Comparison of ENCODE assay signal across 13 mouse cellular contexts in genomic region chr11:113610266-113610665, GRCm38 (mm10). TPM values are rescaled to one million over a fixed set of nuclear protein-coding genes. Genes with fewer than 3 reads are reported as not detected.
DNase-seq lines count a peak whose midpoint lies in the region; ATAC-seq and TF ChIP-seq lines count a peak whose summit lies in the region.
"Had no signal": no experiment of that assay in that cellular context is flagged by ENCODE, and none has a peak within 500 bp of the region (broad histone marks: within the 10 kb centered on the region; RNA-seq: fewer than 3 reads in every experiment).

No protein-coding gene starts in this region.

- H3K9me3 ChIP-seq in forebrain, embryonic 14.5 days (replicated peaks; ENCODE audit: control insufficient read depth, low read length) = 0 out of 2 replicates have a peak, but pooled peaks cover 3% of the 10 kb centered on the region
- H3K9me3 ChIP-seq in forebrain, embryonic 10.5 days = peaks cover 9% of the 10 kb centered on the region; the same call in 1 of the 2 replicates
- H3K9me3 ChIP-seq in liver, embryonic 12.5 days (replicated peaks) = no peaks in the 10 kb centered on the region

- H3K79me2 ChIP-seq in liver, adult 2 months (ENCODE audit: control insufficient read depth, insufficient read depth, low read length) = no peaks in the 10 kb centered on the region

- H3K4me3 ChIP-seq in forebrain, embryonic 14.5 days (ENCODE audit: low read depth, low read length) = no peak overlapping the region
- H3K4me3 ChIP-seq in forebrain, embryonic 10.5 days = no peak overlapping the region
- no peak overlapping the region for H3K4me3 ChIP-seq in liver, adult 2 months (ENCODE audit: insufficient read depth, low read depth, low read length)
- H3K4me3 ChIP-seq in liver, embryonic 12.5 days = no peak overlapping the region
- H3K4me3 ChIP-seq: layer of hippocampus, adult 2 months had no signal

- TF ChIP-seq POLR2A in liver, adult 2 months (IDR thresholded peaks at IDR 0.05; ENCODE audit: extremely low read depth, insufficient read depth, low read length) = no peak

- H3K9ac ChIP-seq in forebrain, embryonic 14.5 days (ENCODE audit: low read length) = no peak overlapping the region
- H3K9ac ChIP-seq in liver, adult 2 months (ENCODE audit: low read depth, low read length) = no peak overlapping the region
- H3K9ac ChIP-seq in liver, embryonic 12.5 days = no peak overlapping the region

- no peaks in the 10 kb centered on the region for H3K27me3 ChIP-seq in forebrain, embryonic 14.5 days (replicated peaks; ENCODE audit: control insufficient read depth, insufficient read depth, low read length)
- peaks cover 14% of the 10 kb centered on the region; the same call in 1 of the 2 replicates for H3K27me3 ChIP-seq in forebrain, embryonic 10.5 days (ENCODE audit: poor library complexity, severe bottlenecking)
- no peaks in the 10 kb centered on the region for H3K27me3 ChIP-seq in liver, adult 2 months (ENCODE audit: control insufficient read depth, insufficient read depth, low read length)
- H3K27me3 ChIP-seq in liver, embryonic 12.5 days (replicated peaks) = no peaks in the 10 kb centered on the region
- H3K27me3 ChIP-seq in Patski = no peaks in the 10 kb centered on the region

- H3K27ac ChIP-seq in forebrain, embryonic 14.5 days (ENCODE audit: low read depth, low read length) = no peak overlapping the region
- H3K27ac ChIP-seq in forebrain, embryonic 10.5 days = no peak overlapping the region
- H3K27ac ChIP-seq in liver, adult 2 months (replicated peaks; ENCODE audit: insufficient read depth, low read depth, low read length) = peak overlapping the region; percentile 67
- no peak overlapping the region for H3K27ac ChIP-seq in liver, embryonic 12.5 days
- H3K27ac ChIP-seq: layer of hippocampus, adult 2 months had no signal

- H3K36me3 ChIP-seq in forebrain, embryonic 14.5 days (ENCODE audit: control insufficient read depth, insufficient read depth, low read length) = no peaks in the 10 kb centered on the region
- no peaks in the 10 kb centered on the region for H3K36me3 ChIP-seq in forebrain, embryonic 10.5 days (replicated peaks)
- no peaks in the 10 kb centered on the region for H3K36me3 ChIP-seq in liver, adult 2 months (ENCODE audit: control insufficient read depth, insufficient read depth, low read length)
- H3K36me3 ChIP-seq in liver, embryonic 12.5 days = no peaks in the 10 kb centered on the region

- ATAC-seq in forebrain, embryonic 14.5 days = no peak
- ATAC-seq in liver, embryonic 12.5 days = no peak
- peak; percentile 42 for ATAC-seq in Patski
- no peak for ATAC-seq in megakaryocyte progenitor cell, adult 5-6 weeks (replicated peaks; ENCODE audit: poor library complexity)
- ATAC-seq: CD4-positive, CD25-positive, alpha-beta regulatory T cell, adult 4 months had no signal

- no peak overlapping the region for H3K4me2 ChIP-seq in forebrain, embryonic 14.5 days (ENCODE audit: low read length)
- H3K4me2 ChIP-seq in liver, embryonic 12.5 days = no peak overlapping the region

- 71% methylated on average over 5 of the region's 5 CpGs for WGBS in forebrain, embryonic 14.5 days
- 88% methylated on average over 5 of the region's 5 CpGs for WGBS in forebrain, embryonic 10.5 days
- 72% methylated on average over 5 of the region's 5 CpGs for WGBS in liver, adult 2 months
- WGBS in liver, embryonic 12.5 days (ENCODE audit: insufficient replicate concordance) = 52% methylated on average over 5 of the region's 5 CpGs

- in situ Hi-C loops in Patski (cut with MboI; ENCODE audit: low pct_unique_long_range_greater_than_20kb) = no loop called here

- CTCF ChIA-PET in Patski (lab: Charles Lee) = interaction anchor here (1.9 kb wide), 1 partner anchor 117 kb away, joined by 4 read pairs; no protein-coding TSS in a partner anchor

- no peak for TF ChIP-seq CTCF in liver, adult 2 months (IDR thresholded peaks at IDR 0.05; ENCODE audit: low read depth, low read length)
- no peak for TF ChIP-seq CTCF in Patski (IDR thresholded peaks at IDR 0.05)

- H3K4me1 ChIP-seq in forebrain, embryonic 14.5 days (ENCODE audit: control insufficient read depth, insufficient read depth, low read length) = 0 out of 2 replicates have a peak, but pooled peaks cover 8% of the 10 kb centered on the region
- H3K4me1 ChIP-seq in forebrain, embryonic 10.5 days = peaks cover 21% of the 10 kb centered on the region
- peaks cover 17% of the 10 kb centered on the region; the same call in 1 of the 2 replicates for H3K4me1 ChIP-seq in liver, adult 2 months (ENCODE audit: control insufficient read depth, insufficient read depth, low read length)
- H3K4me1 ChIP-seq in liver, embryonic 12.5 days = peaks cover 12% of the 10 kb centered on the region

- peak; percentile 61 for DNase-seq in forebrain, embryonic 14.5 days (ENCODE audit: low spot score)
- no peak for DNase-seq in forebrain, embryonic 10.5 days (ENCODE audit: extremely low spot score, low spot score)
- DNase-seq in liver, adult 2 months (ENCODE audit: extremely low read depth, low read depth, low spot score) = peak; percentile 44
- peak; percentile 79 for DNase-seq in Patski (ENCODE audit: low read depth, low spot score)
- DNase-seq in kidney, postnatal 36 days = peak; percentile 27 to 60
- DNase-seq in neural tube, embryonic 10.5 days (ENCODE audit: extremely low spot score, low spot score) = no peak
- DNase-seq: thymus, postnatal 4 days had no signal

- POLR2A ChIA-PET in Patski (lab: Charles Lee) = interaction anchor here (0.6 kb wide), 1 partner anchor 187 kb away, joined by 6 read pairs; no protein-coding TSS in a partner anchor

RNA-seq across cellular contexts. Expression of gene Sstr2, which starts 8.9 kb away (rescaled TPM):
- 71.9 and 75.2 TPM in 2 replicates for polyA plus RNA-seq in forebrain, embryonic 14.5 days (2014; fragmentation: Nextera tagmentation; extraction: Ambion mirVana)
- 2.7 and 4.1 TPM in 2 replicates for polyA plus RNA-seq in forebrain, embryonic 10.5 days (2016; fragmentation: Nextera tagmentation; extraction: Ambion mirVana)
- 0.07 TPM in 1 of 2 replicates, not detected in the other for total RNA-seq in liver, adult 2 months (2014; rRNA removed)
- polyA plus RNA-seq in liver, adult 2 months (2012; rRNA removed) = 0.17 TPM in 1 of 2 replicates, not detected in the other
- 2.2 and 2.7 TPM in 2 replicates for polyA plus RNA-seq in liver, embryonic 12.5 days (2016; fragmentation: Nextera tagmentation; extraction: Ambion mirVana)
- 2.1 TPM for polyA plus RNA-seq in Patski (2021)
- total RNA-seq in megakaryocyte progenitor cell, adult 5-6 weeks (2015) = 0.35 and 0.46 TPM in 2 replicates
- 1.6 TPM in 1 of 2 replicates, not detected in the other for total RNA-seq in megakaryocyte progenitor cell, adult 5-6 weeks (2017)
- total RNA-seq: megakaryocyte-erythroid progenitor cell, adult 5-6 weeks had no signal
- polyA plus RNA-seq: heart, postnatal 0 days had no signal

RNA-seq across cellular contexts. Expression of gene Cog1, which starts 38.7 kb away (rescaled TPM):
- 28.8 and 33.9 TPM in 2 replicates for polyA plus RNA-seq in forebrain, embryonic 14.5 days (2014; fragmentation: Nextera tagmentation; extraction: Ambion mirVana)
- 24.4 and 24.6 TPM in 2 replicates for polyA plus RNA-seq in forebrain, embryonic 10.5 days (2016; fragmentation: Nextera tagmentation; extraction: Ambion mirVana)
- total RNA-seq in liver, adult 2 months (2014; rRNA removed) = 6.0 and 8.3 TPM in 2 replicates
- polyA plus RNA-seq in liver, adult 2 months (2012; rRNA removed) = 14.6 and 17.7 TPM in 2 replicates
- 19.4 and 21.7 TPM in 2 replicates for polyA plus RNA-seq in liver, embryonic 12.5 days (2016; fragmentation: Nextera tagmentation; extraction: Ambion mirVana)
- polyA plus RNA-seq in Patski (2021) = 37.7 TPM
- total RNA-seq in megakaryocyte progenitor cell, adult 5-6 weeks (2015) = 26.0 and 29.0 TPM in 2 replicates
- total RNA-seq in megakaryocyte progenitor cell, adult 5-6 weeks (2017) = 13.7 and 13.9 TPM in 2 replicates

RNA-seq across cellular contexts. Expression of gene Slc39a11, which starts 39.6 kb away (rescaled TPM):
- polyA plus RNA-seq in forebrain, embryonic 14.5 days (2014; fragmentation: Nextera tagmentation; extraction: Ambion mirVana) = 29.5 and 32.4 TPM in 2 replicates
- 18.4 and 19.8 TPM in 2 replicates for polyA plus RNA-seq in forebrain, embryonic 10.5 days (2016; fragmentation: Nextera tagmentation; extraction: Ambion mirVana)
- total RNA-seq in liver, adult 2 months (2014; rRNA removed) = 18.8 and 21.5 TPM in 2 replicates
- polyA plus RNA-seq in liver, adult 2 months (2012; rRNA removed) = 22.8 and 27.2 TPM in 2 replicates
- polyA plus RNA-seq in liver, embryonic 12.5 days (2016; fragmentation: Nextera tagmentation; extraction: Ambion mirVana) = 18.0 and 18.3 TPM in 2 replicates
- polyA plus RNA-seq in Patski (2021) = 22.4 TPM
- total RNA-seq in megakaryocyte progenitor cell, adult 5-6 weeks (2015) = 25.6 and 30.9 TPM in 2 replicates
- 30.9 and 32.6 TPM in 2 replicates for total RNA-seq in megakaryocyte progenitor cell, adult 5-6 weeks (2017)

Comparison
In these comparisons a context has a peak if more than half of its experiments do, and no peak if none do; other contexts are left out.
1. DNase-seq: peak in forebrain, embryonic 14.5 days (single experiment), liver, adult 2 months (single experiment), Patski (single experiment) and kidney, postnatal 36 days (2 of 2); none in forebrain, embryonic 10.5 days (single experiment) and neural tube, embryonic 10.5 days (single experiment).
2. RNA of gene Sstr2, which starts 8.9 kb away (polyA plus RNA-seq): 71.9 to 75.2 TPM in forebrain, embryonic 14.5 days; 2.7 to 4.1 TPM in forebrain, embryonic 10.5 days, 2.2 to 2.7 TPM in liver, embryonic 12.5 days, 2.1 TPM in Patski (single experiment) and 0.17 TPM in liver, adult 2 months; every median in the first group is over 10 times any median in the second.